Mouse (Mus musculus): ENCODE measurements around the gene Tor2a.

Tor2a gene

GRCm38 (mm10) chr2:32795748-32796418 lies 38.8 kb downstream of the Tor2a start:
- CTCF ChIA-PET, result no interaction called here

DNA sequence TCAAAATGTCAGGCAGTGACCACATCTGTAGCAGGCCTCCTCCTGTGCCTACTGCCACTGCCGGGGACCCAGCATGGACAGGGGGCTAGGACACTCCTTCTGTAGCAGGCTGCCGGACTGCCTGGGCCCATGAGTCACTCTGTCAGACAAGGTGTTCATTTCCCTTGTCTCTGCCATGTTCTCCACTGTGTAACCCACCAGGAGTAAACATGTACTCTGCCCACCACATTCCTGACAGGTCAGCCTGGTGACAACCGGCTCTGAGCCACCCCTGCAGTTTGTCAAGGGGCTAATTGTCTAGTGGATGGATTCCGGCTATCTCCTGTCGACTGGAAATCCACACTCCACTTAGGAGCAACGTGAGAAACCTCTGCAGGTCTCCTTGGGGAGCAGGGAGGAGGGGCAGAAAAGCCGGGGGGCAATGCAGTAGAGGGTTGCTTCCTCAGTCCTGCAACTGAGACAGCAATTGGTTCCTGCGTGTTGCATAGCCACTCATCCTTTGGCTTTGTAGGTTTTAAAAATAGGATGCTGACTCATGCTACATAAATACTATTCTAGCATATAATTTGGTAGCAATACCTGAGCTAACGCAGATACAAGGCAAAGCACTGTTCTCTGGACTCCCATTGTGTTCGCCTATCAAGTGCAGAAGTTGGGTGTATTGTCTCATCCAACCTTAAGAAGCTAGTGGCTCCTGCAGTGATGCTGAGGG lies 41.4 kb downstream of the Tor2a start:
- CTCF ChIA-PET, result no interaction called here

DNA sequence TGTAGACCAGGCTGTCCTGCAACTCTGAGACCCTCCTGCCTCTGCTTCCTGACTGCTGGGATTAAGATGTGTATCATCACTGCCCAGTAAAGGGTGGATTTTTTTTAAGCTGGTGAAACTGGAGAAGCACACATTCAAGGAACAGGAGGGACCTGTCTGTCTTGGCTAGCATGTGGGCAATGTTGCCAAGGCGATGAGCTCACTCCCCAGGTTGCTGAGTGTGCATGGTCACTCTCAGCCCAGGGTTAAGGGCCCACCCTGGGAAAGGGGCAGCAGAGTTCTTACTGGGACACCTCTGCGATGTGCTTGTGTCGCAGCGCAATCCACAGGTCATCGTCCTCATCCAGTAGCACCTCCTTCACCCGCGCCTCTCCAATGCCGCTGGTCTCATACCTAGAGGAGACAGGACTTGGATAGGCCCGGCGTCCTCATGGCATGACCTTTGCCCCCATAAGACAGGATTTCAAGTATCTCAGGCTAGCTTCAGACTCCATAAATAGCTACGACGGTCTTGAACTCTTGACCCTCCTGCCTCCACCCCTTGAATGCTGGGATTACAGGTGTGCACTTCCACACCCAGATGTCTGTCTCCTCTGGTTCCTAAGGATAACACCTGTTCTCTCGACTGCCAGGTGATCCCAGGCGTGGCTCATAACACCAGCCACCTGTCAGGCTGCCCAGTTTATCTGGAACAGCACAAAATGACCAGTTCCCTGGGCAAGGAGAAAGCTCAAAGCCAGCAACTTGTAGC lies 52.0 kb downstream of the Tor2a start:
- CTCF ChIA-PET, result no interaction called here

Data from spleen, embryonic (tissue).